ENCODE assay signal across 10 mouse cellular contexts in the genomic region with DNA sequence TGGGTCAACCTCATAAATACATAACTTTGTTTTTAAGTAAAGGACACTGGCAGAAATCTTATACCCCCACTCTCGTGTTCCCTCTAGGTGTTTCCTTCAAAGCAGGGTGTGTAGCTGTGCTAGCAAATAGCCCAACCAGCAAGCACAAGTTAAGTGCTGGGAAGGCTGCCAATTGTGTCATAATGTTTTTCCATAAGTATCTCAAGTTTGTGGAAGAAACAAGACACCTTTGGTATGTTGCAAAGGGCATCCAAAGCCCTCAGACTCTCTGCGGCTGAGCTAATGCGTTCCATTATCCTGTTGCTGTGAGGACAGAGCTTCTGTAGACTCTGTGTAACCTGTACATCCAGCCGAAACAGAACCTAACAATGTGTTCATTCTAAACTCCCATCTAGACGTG.
DNase-seq lines count a peak whose midpoint lies in the region; ATAC-seq lines count a peak whose summit lies in the region.
"Had no signal": no experiment of that assay in that cellular context is flagged by ENCODE, and none has a peak within 500 bp of the region (broad histone marks: within the 10 kb centered on the region; RNA-seq: fewer than 3 reads in every experiment).

No protein-coding gene starts in this region.

- H3K4me2 ChIP-seq in heart, embryonic 14.5 days (ENCODE audit: low read length): peak overlapping the region; percentile 23; the same call in 1 of the 2 replicates
- H3K4me2 ChIP-seq in embryonic facial prominence, embryonic 14.5 days (ENCODE audit: low read depth, low read length): no peak overlapping the region
- no peak overlapping the region for H3K4me2 ChIP-seq in intestine, embryonic 16.5 days (ENCODE audit: low read depth, low read length)

- intact Hi-C loops in heart, postnatal 25 days (cut with DNase I): no loop called here

- DNase-seq in heart, postnatal 25 days (ENCODE audit: low spot score): no peak
- DNase-seq in embryonic facial prominence, embryonic 14.5 days (ENCODE audit: low spot score): peak; percentile 97
- DNase-seq in lung, postnatal 10 days: peak; percentile 57
- DNase-seq in layer of hippocampus, postnatal 14 days (ENCODE audit: low spot score in 2 of 2): no peak
- no peak for DNase-seq in cerebellum, adult 11-12 months
- DNase-seq in right cerebral cortex, postnatal 10 days (ENCODE audit: low spot score in 2 of 2): no peak

- peak overlapping the region; percentile 53 to 56 for H3K27ac ChIP-seq in heart, embryonic 14.5 days (replicated peaks in 1 of 2; ENCODE audit: control insufficient read depth in 1 of 2, insufficient read depth in 1 of 2, low read depth in 2 of 2, low read length in 2 of 2)
- peak overlapping the region; percentile 67 for H3K27ac ChIP-seq in embryonic facial prominence, embryonic 14.5 days (replicated peaks; ENCODE audit: low read depth, low read length)
- no peak overlapping the region for H3K27ac ChIP-seq in intestine, embryonic 16.5 days (ENCODE audit: low read length)
- H3K27ac ChIP-seq: macrophage had no signal

- no peak overlapping the region for H3K9ac ChIP-seq in heart, embryonic 14.5 days (ENCODE audit: low read length)
- no peak overlapping the region for H3K9ac ChIP-seq in embryonic facial prominence, embryonic 14.5 days (ENCODE audit: low read depth, low read length)
- H3K9ac ChIP-seq in intestine, embryonic 16.5 days (ENCODE audit: low read depth, low read length): no peak overlapping the region

- H3K4me3 ChIP-seq in heart, embryonic 14.5 days (ENCODE audit: control insufficient read depth in 1 of 2, insufficient read depth in 1 of 2, low read depth in 1 of 2, low read length in 2 of 2): no peak overlapping the region
- no peak overlapping the region for H3K4me3 ChIP-seq in embryonic facial prominence, embryonic 14.5 days (ENCODE audit: low read depth, low read length)
- no peak overlapping the region for H3K4me3 ChIP-seq in intestine, embryonic 16.5 days (ENCODE audit: low read length)

- H3K4me1 ChIP-seq in heart, embryonic 14.5 days (ENCODE audit: control insufficient read depth in 2 of 2, insufficient read depth in 2 of 2, low read length in 2 of 2): peaks cover 3 to 10% of the 10 kb centered on the region in 2 experiments; a peak in 3 of 4 replicates
- peaks cover 21% of the 10 kb centered on the region for H3K4me1 ChIP-seq in embryonic facial prominence, embryonic 14.5 days (ENCODE audit: control insufficient read depth, insufficient read depth, low read length)
- no peaks in the 10 kb centered on the region for H3K4me1 ChIP-seq in intestine, embryonic 16.5 days (ENCODE audit: control insufficient read depth, insufficient read depth, low read length)

- 35% methylated on average over 5 of the region's 5 CpGs for WGBS in heart, embryonic 14.5 days
- WGBS in embryonic facial prominence, embryonic 14.5 days: 25% methylated on average over 5 of the region's 5 CpGs
- 58% methylated on average over 5 of the region's 5 CpGs for WGBS in intestine, embryonic 16.5 days

- no peaks in the 10 kb centered on the region for H3K36me3 ChIP-seq in heart, embryonic 14.5 days (ENCODE audit: control insufficient read depth, insufficient read depth, low read length)
- no peaks in the 10 kb centered on the region for H3K36me3 ChIP-seq in embryonic facial prominence, embryonic 14.5 days (ENCODE audit: control insufficient read depth, insufficient read depth, low read length)
- no peaks in the 10 kb centered on the region for H3K36me3 ChIP-seq in intestine, embryonic 16.5 days (ENCODE audit: control insufficient read depth, insufficient read depth, low read length)

- no peaks in the 10 kb centered on the region for H3K27me3 ChIP-seq in heart, embryonic 14.5 days (ENCODE audit: control insufficient read depth, insufficient read depth, low read length)
- no peaks in the 10 kb centered on the region for H3K27me3 ChIP-seq in embryonic facial prominence, embryonic 14.5 days (replicated peaks; ENCODE audit: control insufficient read depth, insufficient read depth, low read length)
- no peaks in the 10 kb centered on the region for H3K27me3 ChIP-seq in intestine, embryonic 16.5 days (replicated peaks; ENCODE audit: control insufficient read depth, insufficient read depth, low read length)

- H3K9me3 ChIP-seq in heart, embryonic 14.5 days (ENCODE audit: control insufficient read depth, low read length): no peaks in the 10 kb centered on the region
- no peaks in the 10 kb centered on the region for H3K9me3 ChIP-seq in embryonic facial prominence, embryonic 14.5 days (ENCODE audit: control insufficient read depth, low read length)
- H3K9me3 ChIP-seq in intestine, embryonic 16.5 days (ENCODE audit: control insufficient read depth, low read length): no peaks in the 10 kb centered on the region

- no peak; the same call in 1 of the 2 replicates for ATAC-seq in heart, embryonic 14.5 days (ENCODE audit: insufficient number of reproducible peaks, insufficient read depth, low FRiP score, low read depth)
- ATAC-seq in embryonic facial prominence, embryonic 14.5 days (ENCODE audit: low read depth): peak; percentile 95
- 0 out of 2 replicates have a peak, but pooled peaks have one; percentile 23 for ATAC-seq in intestine, embryonic 16.5 days
- ATAC-seq: hindbrain, embryonic 16.5 days had no signal

Comparison
In these comparisons a context has a peak if more than half of its experiments do, and no peak if none do; other contexts are left out.
1. DNase-seq: peak in embryonic facial prominence, embryonic 14.5 days (single experiment) and lung, postnatal 10 days (single experiment); none in heart, postnatal 25 days (single experiment), layer of hippocampus, postnatal 14 days (0 of 2), cerebellum, adult 11-12 months (single experiment) and right cerebral cortex, postnatal 10 days (0 of 2).